Mouse (Mus musculus): ENCODE measurements around the gene Paqr5.
A peak's percentile ranks its signal among the peaks of the same experiment; 100 is the strongest.

Gene Paqr5

DNA sequence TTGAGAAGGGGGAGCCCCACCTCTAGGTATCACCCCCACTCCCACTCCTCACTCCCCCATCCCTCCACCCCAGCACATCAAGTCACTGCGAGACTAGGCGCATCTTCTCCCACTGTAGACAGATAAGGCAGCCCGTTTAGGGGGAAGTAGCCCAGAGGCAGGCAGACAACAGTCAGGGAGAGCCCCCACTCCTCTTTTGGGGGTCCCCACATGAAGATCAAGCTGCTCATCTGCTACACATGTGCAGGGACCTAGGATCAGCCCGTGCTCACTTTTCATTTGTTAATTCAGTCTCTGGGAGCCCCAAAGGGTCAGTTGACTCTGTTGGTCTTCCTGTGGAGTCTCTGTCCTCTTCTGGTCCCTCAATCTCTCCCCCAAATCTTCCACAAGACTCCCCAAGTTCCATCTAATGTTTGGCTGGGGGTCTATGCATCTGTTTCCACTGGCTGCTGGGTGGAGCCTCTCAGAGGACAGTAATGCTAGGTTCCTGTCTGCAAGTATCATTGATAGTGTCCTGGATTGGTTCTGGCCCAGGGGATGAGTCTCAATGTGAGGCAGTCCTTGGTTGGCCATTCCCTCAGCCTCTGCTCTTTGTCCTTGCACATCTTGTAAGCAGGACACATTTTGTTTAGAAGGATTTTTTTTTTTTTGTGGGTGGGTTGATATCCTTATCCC lies 118.9 kb downstream of the Paqr5 start:
- DNase-seq, result no peak

DNA sequence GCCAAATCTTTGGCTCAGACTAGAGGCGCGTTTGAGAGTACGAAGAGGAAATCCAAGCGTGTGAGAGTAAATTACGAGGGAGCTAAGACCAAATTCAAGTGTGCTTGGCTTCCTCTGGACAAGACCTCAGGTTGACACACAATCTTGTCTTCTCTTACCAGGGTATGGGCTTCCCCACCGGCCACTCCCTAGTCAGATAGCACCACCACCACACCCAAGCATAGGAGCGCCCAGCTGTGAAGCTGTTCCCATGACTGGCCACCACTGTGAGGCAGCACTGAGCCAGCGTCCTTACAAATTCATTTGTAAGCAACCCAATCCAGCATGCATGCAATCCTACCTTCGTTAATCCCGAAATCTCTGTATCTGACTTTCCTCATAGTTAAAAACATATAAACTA lies 119.7 kb downstream of the Paqr5 start:
- DNase-seq, result peak; percentile 49

DNA sequence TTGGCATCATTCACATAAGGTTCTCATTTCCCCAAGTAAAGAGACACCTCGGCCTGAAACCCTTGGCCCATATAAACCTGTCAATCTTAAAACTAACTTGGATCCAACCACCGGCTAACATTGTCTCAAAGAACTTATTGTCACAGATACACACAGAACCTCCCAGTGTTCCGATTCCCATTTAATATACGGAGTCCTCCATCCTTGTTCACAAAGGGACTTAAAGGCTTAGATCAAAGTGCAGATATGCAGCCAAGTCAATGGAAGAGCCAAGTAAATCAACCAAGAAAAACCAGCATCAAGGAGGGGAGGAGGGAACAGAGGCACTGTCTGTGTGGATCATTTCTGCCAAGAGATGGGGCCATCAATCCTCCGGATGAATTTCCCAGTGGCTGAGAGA lies 121.1 kb downstream of the Paqr5 start:
- no peak for DNase-seq

DNA sequence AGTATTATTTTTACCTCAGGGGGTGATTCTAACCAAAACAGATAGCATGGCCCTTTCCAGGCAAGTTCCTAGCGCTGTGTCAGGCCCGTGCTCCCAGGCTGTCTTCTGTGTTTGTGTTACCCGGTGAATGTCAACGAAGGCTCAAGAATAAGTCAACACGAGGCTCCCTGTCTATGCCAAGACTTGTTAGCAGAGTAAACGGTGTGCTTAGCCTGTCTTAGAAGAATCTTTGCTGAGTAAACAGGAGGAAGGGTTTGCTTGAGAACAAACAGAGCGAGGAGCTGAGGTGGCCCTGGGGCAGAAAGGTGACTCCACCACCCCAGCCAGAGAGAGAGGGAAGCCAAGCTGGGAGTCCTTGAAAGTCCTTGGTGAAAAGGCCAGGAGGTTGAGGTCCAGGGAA lies 122.5 kb downstream of the Paqr5 start:
- no peak for DNase-seq
